Mouse (Mus musculus) forebrain, embryonic 14.5 days (tissue): ENCODE data around the gene Tnpo1. TPM values are rescaled to one million over a fixed set of nuclear protein-coding genes. Genes with fewer than 3 reads are reported as not detected.
A peak's percentile ranks its signal among the peaks of the same experiment; 100 is the strongest.

Experiments
- ATAC-seq: fragments of 200-750 bp; cut with Nextera tagmentation; 2 replicates; pipeline ENCODE4 v1.8.0; 2017; ENCODE audit warnings: mild to moderate bottlenecking, moderate library complexity
- DNase-seq: peaks from one replicate; pipeline ENCODE4 v3.0.0-alpha.2; 2015; ENCODE audit warnings: low spot score
- H3K27ac ChIP-seq: fragments of 300-500 bp; sonication (generic); 2 replicates; pipeline ENCODE4 v1.5.1; 2014; ENCODE audit warnings: low read depth, mild to moderate bottlenecking, control low read depth, low read length, moderate library complexity
- H3K27me3 ChIP-seq: fragments of 300-500 bp; sonication (generic); replicated peaks from 2 replicates; pipeline ENCODE4 v1.6.1; 2014; ENCODE audit warnings: low read length, control low read depth, mixed read lengths; ENCODE audit not compliant: control insufficient read depth, insufficient read depth
- H3K36me3 ChIP-seq: fragments of 300-500 bp; sonication (generic); 2 replicates; pipeline ENCODE4 v1.6.1; 2014; ENCODE audit warnings: low read length, control low read depth; ENCODE audit not compliant: control insufficient read depth, insufficient read depth
- H3K4me1 ChIP-seq: fragments of 300-500 bp; sonication (generic); 2 replicates; pipeline ENCODE4 v1.6.1; 2014; ENCODE audit warnings: antibody characterized with exemption, low read length, control low read depth; ENCODE audit not compliant: control insufficient read depth, insufficient read depth
- H3K4me2 ChIP-seq: fragments of 300-500 bp; sonication (generic); 2 replicates; pipeline ENCODE4 v1.6.1; 2014; ENCODE audit warnings: mild to moderate bottlenecking, control low read depth, low read length
- H3K4me3 ChIP-seq: fragments of 300-500 bp; sonication (generic); 2 replicates; pipeline ENCODE4 v1.5.1; 2014; ENCODE audit warnings: low read depth, low read length, control low read depth
- H3K9ac ChIP-seq: fragments of 300-500 bp; sonication (generic); 2 replicates; pipeline ENCODE4 v1.6.1; 2014; ENCODE audit warnings: mild to moderate bottlenecking, low read length, control low read depth, moderate library complexity
- H3K9me3 ChIP-seq: fragments of 300-500 bp; sonication (generic); replicated peaks from 2 replicates; pipeline ENCODE4 v1.6.1; 2016; ENCODE audit warnings: low read length, control low read depth, mixed read lengths; ENCODE audit not compliant: control insufficient read depth
- WGBS: fragments of 180-500 bp; shearing (Covaris S2); extraction: QIAGEN DNeasy Blood & Tissue Kit; methylation state at CpG from one replicate; pipeline ENCODE4 v1.1.7; 2014; 5-methylcytosine and 5-hydroxymethylcytosine counted together
- polyA plus RNA-seq: library from polyadenylated mRNA; unstranded; fragments of >200 nt; fragmentation: Nextera tagmentation; extraction: Ambion mirVana; gene quantifications from 2 replicates; pipeline ENCODE4 v1.2.1, GENCODE M21; 2014

Tnpo1 gene
- polyA plus RNA-seq, 1 experiment from 2014 or later, result 59.2 TPM

GRCm38 (mm10) chr13:98942360-98942759 is 16.2 kb upstream of the Tnpo1 start:
- 75% methylated on average over 6 of the region's 6 CpGs for WGBS
- no peak for ATAC-seq
- H3K9me3 ChIP-seq, result no peaks in the 10 kb centered on the region

DNA sequence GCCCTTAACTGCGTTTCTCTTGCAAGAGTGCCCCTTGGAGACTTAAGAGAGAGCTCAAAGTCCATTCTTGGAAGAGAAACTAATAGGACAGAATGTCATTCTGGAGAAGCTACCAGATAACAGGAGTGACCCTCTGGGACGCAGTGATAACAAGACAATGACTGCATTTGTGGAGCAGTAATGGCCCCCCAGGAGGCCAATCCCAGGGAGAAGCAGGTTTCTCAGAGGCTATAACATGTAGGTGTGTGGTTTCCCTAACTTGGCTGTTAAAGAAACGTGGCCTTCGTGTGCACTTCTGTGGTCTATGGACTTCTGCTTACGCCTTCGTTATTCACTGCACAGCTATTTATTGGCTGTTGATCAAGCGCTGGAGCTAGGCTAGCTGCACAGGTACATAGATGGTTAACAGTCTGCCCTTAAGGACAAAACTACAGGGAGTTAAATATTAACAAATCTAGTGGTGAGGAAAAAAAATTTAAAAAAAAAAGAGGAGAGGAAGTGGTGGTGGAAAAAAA is 15.7 kb upstream of the Tnpo1 start:
- Histone ChIP-seq H3K4me3 (no peak overlapping the region), H3K9ac (no peak overlapping the region), H3K36me3 (no peaks in the 10 kb centered on the region), H3K4me2 (no peak overlapping the region), H3K27me3 (no peaks in the 10 kb centered on the region), H3K27ac (no peak overlapping the region), H3K9me3 (no peaks in the 10 kb centered on the region), H3K4me1 (no peaks in the 10 kb centered on the region)
- WGBS, result 77% methylated on average over 7 of the region's 7 CpGs
- no peak for DNase-seq
- ATAC-seq, result no peak

More at GRCm38 (mm10) chr13:98942360-98942759, 16.2 kb upstream of the Tnpo1 start:
- Histone ChIP-seq H3K4me3 (no peak overlapping the region), H3K4me1 (no peaks in the 10 kb centered on the region), H3K27ac (no peak overlapping the region), H3K9ac (no peak overlapping the region), H3K27me3 (no peaks in the 10 kb centered on the region), H3K4me2 (no peak overlapping the region), H3K36me3 (no peaks in the 10 kb centered on the region)
- no peak for DNase-seq

- ATAC-seq, result no peak
- Histone ChIP-seq H3K36me3 (no peaks in the 10 kb centered on the region), H3K4me2 (no peak overlapping the region), H3K9ac (no peak overlapping the region), H3K4me1 (no peaks in the 10 kb centered on the region), H3K9me3 (no peaks in the 10 kb centered on the region), H3K27me3 (no peaks in the 10 kb centered on the region), H3K4me3 (no peak overlapping the region), H3K27ac (no peak overlapping the region)
- DNase-seq, result no peak
- WGBS, result 85% methylated on average over 6 of the region's 6 CpGs
Measured at GRCm38 (mm10) chr13:98937108-98937507, 10.9 kb upstream of the Tnpo1 start.

DNA sequence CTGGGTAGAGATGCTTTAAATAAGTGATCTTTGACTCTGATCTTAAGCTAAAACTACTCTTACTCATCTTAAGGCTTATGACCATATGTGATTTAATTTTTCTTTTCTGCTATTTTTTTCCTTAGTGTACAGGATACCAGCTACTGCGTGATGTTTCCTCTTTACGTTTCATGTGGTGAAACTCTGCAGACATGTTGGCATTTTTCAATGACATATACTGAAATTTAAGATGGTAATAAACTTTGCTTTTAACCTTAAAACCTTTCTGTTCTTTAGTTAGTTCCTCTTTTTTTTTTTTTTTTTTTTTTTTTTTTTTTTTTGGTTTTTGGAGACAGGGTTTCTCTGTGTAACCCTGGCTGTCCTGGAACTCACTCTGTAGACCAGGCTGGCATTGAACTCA is 2.7 kb upstream of the Tnpo1 start:
- WGBS, result 96% methylated on average over 2 of the region's 2 CpGs

GRCm38 (mm10) chr13:98926958-98927242 is 716 bp upstream of the Tnpo1 start:
- peaks cover 6% of the 10 kb centered on the region; the same call in 1 of the 2 replicates for H3K4me1 ChIP-seq
- ATAC-seq, result no peak
- WGBS, result 79% methylated on average over 3 of the region's 3 CpGs
- H3K27me3 ChIP-seq, result no peaks in the 10 kb centered on the region
- peak overlapping the region; percentile 98; the same call in 1 of the 2 replicates for H3K27ac ChIP-seq
- no peak for DNase-seq
- H3K9ac ChIP-seq, result peak overlapping the region; percentile 100
- H3K4me2 ChIP-seq, result peak overlapping the region; percentile 65
- peaks cover 8% of the 10 kb centered on the region; the same call in 1 of the 2 replicates for H3K36me3 ChIP-seq
- no peaks in the 10 kb centered on the region for H3K9me3 ChIP-seq
- peak overlapping the region; percentile 100 for H3K4me3 ChIP-seq

More for the DNA sequence above, 2.7 kb upstream of the Tnpo1 start:
- H3K27ac ChIP-seq, result no peak overlapping the region
- no peak overlapping the region for H3K4me2 ChIP-seq
- ATAC-seq (no peak), DNase-seq (no peak)
- H3K36me3 ChIP-seq, result no peaks in the 10 kb centered on the region
- no peaks in the 10 kb centered on the region for H3K9me3 ChIP-seq
- no peak overlapping the region for H3K9ac ChIP-seq
- peaks cover 6% of the 10 kb centered on the region; the same call in 1 of the 2 replicates for H3K4me1 ChIP-seq
- H3K4me3 ChIP-seq, result no peak overlapping the region
- no peaks in the 10 kb centered on the region for H3K27me3 ChIP-seq

DNA sequence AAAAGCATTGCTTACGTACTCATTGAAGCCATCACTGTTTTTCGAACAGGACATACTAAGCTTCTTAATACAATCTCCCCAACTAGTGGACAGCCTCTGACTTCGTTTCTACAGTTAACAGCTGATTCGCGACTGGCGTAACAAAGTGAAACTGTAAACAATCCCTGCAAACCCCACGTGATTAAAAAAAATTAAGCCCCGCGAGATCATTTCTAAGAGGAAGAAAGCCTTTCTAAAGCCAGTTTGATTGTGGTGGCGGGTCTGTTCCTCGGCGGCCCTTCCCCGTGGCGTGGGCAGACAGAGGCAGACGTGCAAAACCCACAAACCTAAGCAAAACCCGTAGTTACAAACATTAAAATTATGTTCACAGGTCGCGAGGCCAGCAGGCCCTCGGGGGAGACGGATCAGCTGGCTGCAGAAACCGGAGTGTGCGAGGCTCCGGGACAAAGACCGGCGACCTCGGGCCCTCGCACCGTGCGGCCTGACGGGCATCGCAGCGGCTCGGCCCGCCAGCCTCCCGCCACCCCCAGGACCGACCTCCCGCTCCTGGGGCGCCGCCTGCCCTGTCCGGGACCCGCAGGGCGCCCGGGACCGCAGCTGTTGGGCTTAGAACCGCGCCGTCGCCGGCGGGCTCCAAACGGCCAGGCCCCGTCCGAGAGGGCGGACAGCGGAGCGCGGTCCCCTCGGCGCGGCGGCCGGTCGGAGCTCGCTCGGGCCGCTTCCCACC is 535 bp downstream of the Tnpo1 start:
- peaks cover 15% of the 10 kb centered on the region for H3K36me3 ChIP-seq
- no peaks in the 10 kb centered on the region for H3K9me3 ChIP-seq
- H3K4me2 ChIP-seq, result peak overlapping the region; percentile 74
- ATAC-seq (peak; percentile 52), DNase-seq (peak; percentile 77)
- WGBS, result under 1% methylated on average over 59 of the region's 66 CpGs
- H3K9ac ChIP-seq, result peak overlapping the region; percentile 100
- H3K27me3 ChIP-seq, result no peaks in the 10 kb centered on the region
- peak overlapping the region; percentile 100 for H3K4me3 ChIP-seq
- peak overlapping the region; percentile 98 for H3K27ac ChIP-seq
- H3K4me1 ChIP-seq, result peaks cover 8% of the 10 kb centered on the region; the same call in 1 of the 2 replicates

DNA sequence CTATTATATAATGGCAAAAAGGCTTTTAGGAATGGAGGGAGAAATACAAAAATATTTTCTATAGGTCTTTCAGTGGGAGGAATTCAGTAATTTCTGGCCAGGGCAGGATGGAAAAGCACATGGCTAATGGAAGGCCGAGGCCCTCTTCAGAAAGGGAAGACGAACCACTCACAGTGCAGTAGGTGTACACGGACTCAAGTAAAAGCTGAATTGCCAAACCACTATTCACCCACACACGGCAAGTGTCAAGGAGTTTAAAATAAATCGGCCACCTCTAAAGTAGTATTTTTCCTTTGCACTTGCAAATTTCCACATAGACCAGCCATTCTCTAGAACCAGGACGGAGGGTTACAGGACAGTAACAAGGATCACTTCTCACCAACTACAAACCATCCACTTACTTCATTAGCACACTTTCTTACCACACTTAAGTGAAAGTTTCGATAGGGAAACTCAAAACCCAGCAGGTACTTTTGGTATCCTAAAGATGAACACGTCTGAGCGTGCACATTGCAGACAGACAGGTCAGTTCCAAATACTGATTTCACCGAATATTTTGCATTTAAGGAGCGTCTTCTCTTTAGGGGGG is 1.2 kb downstream of the Tnpo1 start:
- Histone ChIP-seq H3K4me2 (peak overlapping the region; percentile 74), H3K9me3 (no peaks in the 10 kb centered on the region), H3K36me3 (peaks cover 16% of the 10 kb centered on the region), H3K9ac (peak overlapping the region; percentile 100), H3K4me3 (peak overlapping the region; percentile 100), H3K4me1 (peaks cover 8% of the 10 kb centered on the region; the same call in 1 of the 2 replicates), H3K27me3 (no peaks in the 10 kb centered on the region), H3K27ac (peak overlapping the region; percentile 98; the same call in 1 of the 2 replicates)
- 9% methylated on average over 11 of the region's 11 CpGs for WGBS
- DNase-seq (no peak), ATAC-seq (no peak)

DNA sequence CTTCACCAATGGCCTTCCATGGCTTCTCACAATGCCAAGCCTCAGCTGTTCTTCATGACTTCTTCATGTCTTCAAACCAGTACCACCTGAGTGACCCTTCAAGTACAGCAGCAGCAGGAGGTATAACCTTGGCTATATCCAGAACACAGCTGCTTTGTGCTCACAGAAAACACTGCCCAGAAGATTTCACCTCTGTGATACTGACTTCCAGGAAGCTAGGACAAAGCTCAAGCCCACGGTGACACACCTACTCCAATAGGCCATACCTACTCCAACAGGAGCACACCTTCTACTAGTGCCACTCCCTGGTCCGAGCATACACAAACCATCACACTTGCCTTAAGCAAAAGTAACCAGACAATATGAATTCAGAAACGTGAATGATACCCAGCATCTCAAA is 3.4 kb downstream of the Tnpo1 start:
- Histone ChIP-seq H3K4me1 (peaks cover 12% of the 10 kb centered on the region; the same call in 1 of the 2 replicates), H3K36me3 (peaks cover 22% of the 10 kb centered on the region), H3K9me3 (no peaks in the 10 kb centered on the region), H3K27ac (no peak overlapping the region), H3K9ac (no peak overlapping the region), H3K4me3 (no peak overlapping the region), H3K4me2 (no peak overlapping the region), H3K27me3 (no peaks in the 10 kb centered on the region)
- no peak for DNase-seq
- WGBS, result 92% methylated on average over 3 of the region's 3 CpGs
- ATAC-seq, result no peak

GRCm38 (mm10) chr13:98921276-98921675 is 4.9 kb downstream of the Tnpo1 start:
- Histone ChIP-seq H3K9ac (no peak overlapping the region), H3K9me3 (no peaks in the 10 kb centered on the region), H3K4me2 (no peak overlapping the region), H3K36me3 (peaks cover 22% of the 10 kb centered on the region), H3K27ac (no peak overlapping the region), H3K27me3 (no peaks in the 10 kb centered on the region), H3K4me3 (no peak overlapping the region), H3K4me1 (peaks cover 12% of the 10 kb centered on the region; the same call in 1 of the 2 replicates)
- no peak for ATAC-seq
- DNase-seq, result no peak
- 95% methylated on average over 7 of the region's 7 CpGs for WGBS
